Mouse (Mus musculus) heart, postnatal 0 days (tissue): ENCODE measurements around the gene Rdm1.

Source experiments
- CTCF ChIP-seq: IDR thresholded peaks from 2 replicates; pipeline ENCODE4 v1.5.1; 2016; ENCODE audit warnings: antibody characterized with exemption, control low read depth, low read depth
- EP300 ChIP-seq: IDR thresholded peaks from 2 replicates; pipeline ENCODE4 v1.6.1; 2016; ENCODE audit warnings: antibody characterized with exemption, low read depth

GRCm38 (mm10) chr11:101635660-101636059, 8.7 kb downstream of the Rdm1 start:
- TF ChIP-seq CTCF (no peak), EP300 (no peak)
